Mouse (Mus musculus): ENCODE data around the gene Kdelr1. TPM values are rescaled to one million over a fixed set of nuclear protein-coding genes. Genes with fewer than 3 reads are reported as not detected.
A peak's percentile ranks its signal among the peaks of the same experiment; 100 is the strongest.

The Kdelr1 gene
- polyA plus RNA-seq (2016; fragmentation: Nextera tagmentation; extraction: Ambion mirVana), result 38.6 and 44.6 TPM in 2 replicates

DNA sequence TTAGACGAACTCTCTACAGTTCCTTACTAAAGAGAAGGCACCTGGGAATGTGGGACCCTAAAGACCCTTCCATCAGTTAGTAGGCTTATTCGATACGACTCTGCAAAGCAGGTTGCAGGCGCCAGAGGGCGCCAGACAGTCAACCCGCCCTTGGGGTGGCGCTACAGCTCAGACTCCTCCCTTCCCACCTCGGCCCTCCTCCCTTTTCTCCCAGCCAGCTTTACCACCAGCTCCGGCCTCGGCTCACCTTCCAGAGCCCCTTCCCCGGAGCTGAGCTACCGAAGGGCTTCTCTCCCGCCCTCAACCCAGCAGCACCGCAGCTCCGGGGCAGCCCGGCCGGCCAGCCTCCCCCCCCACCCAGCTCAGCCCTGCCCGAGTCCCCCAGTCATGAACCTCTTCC is at the start of gene Kdelr1:
Gene Kdelr1 (plus strand): TSS at position 149 of the 400 bp plus-strand sequence.
- peaks cover 49% of the 10 kb centered on the region for H3K4me1 ChIP-seq
- peaks cover 31% of the 10 kb centered on the region for H3K36me3 ChIP-seq (replicated peaks)
- peak within 1 kb of the TSS; percentile 83 for H3K27ac ChIP-seq
- peak within 1 kb of the TSS; percentile 94 for H3K9ac ChIP-seq
- H3K27me3 ChIP-seq, result peaks cover 44% of the 10 kb centered on the region
- peak within 1 kb of the TSS; percentile 81 for H3K4me3 ChIP-seq (replicated peaks)
- WGBS, result 1% methylated on average over 18 of the region's 18 CpGs
- no peaks in the 10 kb centered on the region for H3K9me3 ChIP-seq
- peak; percentile 83 for ATAC-seq (ENCODE audit: low FRiP score)
- peak within 1 kb of the TSS; percentile 94 for H3K4me2 ChIP-seq

GRCm38 (mm10) chr7:45824598-45824997 is 48.0 kb upstream of the Kdelr1 start, which contains the start of gene Kcnj14:
TSS of gene Kcnj14 (minus strand) at chr7:45824782.
- H3K36me3 ChIP-seq (replicated peaks), result peaks cover 67% of the 10 kb centered on the region

GRCm38 (mm10) chr7:45826631-45827030 is 45.9 kb upstream of the Kdelr1 start:
- Histone ChIP-seq H3K9ac (no peak overlapping the region), H3K36me3 (replicated peaks) (peaks cover 67% of the 10 kb centered on the region), H3K4me2 (no peak overlapping the region), H3K27ac (no peak overlapping the region), H3K9me3 (no peaks in the 10 kb centered on the region), H3K27me3 (peaks cover 7% of the 10 kb centered on the region), H3K4me3 (replicated peaks) (no peak overlapping the region), H3K4me1 (peaks cover 14% of the 10 kb centered on the region)
- WGBS, result 94% methylated on average over 7 of the region's 7 CpGs
- ATAC-seq (ENCODE audit: low FRiP score), result no peak

More at GRCm38 (mm10) chr7:45824598-45824997, 48.0 kb upstream of the Kdelr1 start, which contains the start of gene Kcnj14:
- no peak for ATAC-seq (ENCODE audit: low FRiP score)
- H3K27me3 ChIP-seq, result peaks cover 5% of the 10 kb centered on the region
- no peak within 1 kb of the TSS for H3K9ac ChIP-seq
- no peak within 1 kb of the TSS for H3K4me3 ChIP-seq (replicated peaks)
- peaks cover 2% of the 10 kb centered on the region for H3K4me1 ChIP-seq
- 74% methylated on average over 7 of the region's 7 CpGs for WGBS
- H3K9me3 ChIP-seq, result no peaks in the 10 kb centered on the region
- H3K27ac ChIP-seq, result no peak within 1 kb of the TSS
- H3K4me2 ChIP-seq, result no peak within 1 kb of the TSS

DNA sequence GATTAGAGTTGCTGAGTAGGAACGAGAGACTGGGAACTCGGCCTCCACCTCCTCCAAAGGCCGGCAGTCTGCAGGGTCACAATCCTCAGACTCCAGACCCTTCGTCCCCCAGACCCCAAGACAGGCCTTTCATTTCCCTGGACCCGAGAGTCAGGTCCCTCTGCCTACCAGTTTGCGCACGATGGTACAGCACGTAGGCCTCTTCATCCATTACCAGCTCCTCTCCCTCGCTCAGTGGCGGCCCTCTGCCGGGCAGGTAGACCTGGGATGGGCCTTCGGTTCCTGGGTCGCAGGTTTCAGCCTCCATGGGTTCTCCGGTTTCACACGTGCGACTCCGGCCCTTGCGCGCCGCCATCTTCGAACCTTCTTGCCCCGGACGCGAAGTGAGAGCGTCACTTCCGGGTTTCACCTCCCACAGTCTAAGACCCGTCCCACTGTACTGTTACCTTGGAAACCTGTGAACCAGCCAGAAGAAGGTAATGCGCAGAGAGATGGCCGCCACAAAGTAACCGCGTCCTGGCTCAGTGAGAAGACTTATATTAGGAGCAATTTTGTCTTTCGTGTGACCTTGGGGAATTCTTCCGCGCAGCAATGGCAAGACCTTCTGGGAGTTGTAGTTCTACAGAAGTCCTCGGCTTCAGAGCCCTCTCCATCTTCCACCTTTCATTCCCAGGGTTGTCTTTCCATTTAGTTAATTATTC is 42.0 kb upstream of the Kdelr1 start, which contains the start of gene Grwd1:
Gene Grwd1 (minus strand): TSS at position 518 of the 701 bp plus-strand sequence.
- peak within 1 kb of the TSS; percentile 73; the same call in 1 of the 2 replicates for H3K27ac ChIP-seq
- peaks cover 47% of the 10 kb centered on the region for H3K27me3 ChIP-seq
- peaks cover 39% of the 10 kb centered on the region for H3K36me3 ChIP-seq (replicated peaks)
- H3K4me1 ChIP-seq, result peaks cover 28% of the 10 kb centered on the region
- peak within 1 kb of the TSS; percentile 52 for H3K9ac ChIP-seq
- peak within 1 kb of the TSS; percentile 60 for H3K4me3 ChIP-seq (replicated peaks)
- peak within 1 kb of the TSS; percentile 91 for H3K4me2 ChIP-seq
- ATAC-seq (ENCODE audit: low FRiP score), result peak; percentile 92
- 1% methylated on average over 35 of the region's 35 CpGs for WGBS
- no peaks in the 10 kb centered on the region for H3K9me3 ChIP-seq

DNA sequence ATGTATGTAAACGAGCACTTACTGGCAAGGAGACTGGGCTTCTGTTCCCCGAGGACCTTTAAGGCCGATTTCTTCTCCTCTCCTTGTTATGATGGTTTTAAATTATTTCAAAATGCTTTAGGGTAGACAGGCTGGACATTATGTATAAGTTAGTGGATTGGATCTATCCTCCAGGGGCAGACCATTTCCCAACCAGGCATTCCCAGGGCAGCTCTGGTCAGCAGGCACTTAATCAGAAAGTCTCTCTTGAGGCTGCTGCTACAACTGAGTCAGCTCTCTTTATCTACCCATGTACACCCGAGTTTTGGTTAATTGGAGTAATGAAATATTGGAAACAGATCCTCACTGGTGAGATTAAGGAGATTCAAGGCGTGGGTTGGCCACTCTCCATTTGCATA is 41.4 kb upstream of the Kdelr1 start:
- Histone ChIP-seq H3K27ac (peak overlapping the region; percentile 73; the same call in 1 of the 2 replicates), H3K9me3 (no peaks in the 10 kb centered on the region), H3K4me1 (peaks cover 28% of the 10 kb centered on the region), H3K4me2 (peak overlapping the region; percentile 91), H3K4me3 (replicated peaks) (peak overlapping the region; percentile 60), H3K9ac (peak overlapping the region; percentile 52), H3K36me3 (replicated peaks) (peaks cover 34% of the 10 kb centered on the region), H3K27me3 (peaks cover 51% of the 10 kb centered on the region)
- ATAC-seq (ENCODE audit: low FRiP score), result peak; percentile 42
- WGBS, result 25% methylated on average over 5 of the region's 5 CpGs

DNA sequence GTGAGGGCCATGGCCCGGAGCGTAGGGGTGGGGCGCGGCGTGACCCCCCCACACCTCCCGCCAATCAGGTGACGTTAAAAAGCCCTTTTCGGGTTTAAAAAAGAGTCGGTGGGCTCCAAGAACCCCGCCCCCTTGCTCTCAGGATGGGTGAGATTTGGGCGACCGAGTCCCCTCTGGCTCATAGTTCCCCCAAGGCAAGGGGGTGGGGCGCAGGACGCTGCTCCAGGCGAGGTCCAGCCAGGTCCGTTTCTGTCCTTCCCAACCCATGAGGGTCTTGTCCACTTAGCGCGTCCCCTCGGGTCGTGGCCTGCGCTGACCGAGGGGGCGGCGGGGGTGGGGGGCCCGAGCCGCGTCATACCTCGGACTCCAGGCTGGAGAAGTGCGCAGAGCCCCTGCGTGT is 40.1 kb upstream of the Kdelr1 start:
- Histone ChIP-seq H3K27me3 (peaks cover 61% of the 10 kb centered on the region), H3K9ac (no peak overlapping the region)

GRCm38 (mm10) chr7:45833148-45833790 is 39.3 kb upstream of the Kdelr1 start:
- 0 out of 2 replicates have a peak overlapping the region, but pooled peaks have one; percentile 17 for H3K9ac ChIP-seq
- peaks cover 28% of the 10 kb centered on the region for H3K4me1 ChIP-seq
- WGBS, result 2% methylated on average over 59 of the region's 86 CpGs
- peaks cover 12% of the 10 kb centered on the region for H3K36me3 ChIP-seq (replicated peaks)
- H3K27me3 ChIP-seq, result peaks cover 67% of the 10 kb centered on the region
- peak overlapping the region; percentile 49 for H3K4me2 ChIP-seq
- H3K9me3 ChIP-seq, result no peaks in the 10 kb centered on the region
- H3K4me3 ChIP-seq (replicated peaks), result peak overlapping the region; percentile 36
- H3K27ac ChIP-seq, result no peak overlapping the region
- no peak for ATAC-seq (ENCODE audit: low FRiP score)

More for the DNA sequence above, 40.1 kb upstream of the Kdelr1 start:
- WGBS, result 6% methylated on average over 29 of the region's 30 CpGs
- peaks cover 28% of the 10 kb centered on the region for H3K4me1 ChIP-seq
- no peaks in the 10 kb centered on the region for H3K9me3 ChIP-seq
- peak overlapping the region; percentile 36 for H3K4me3 ChIP-seq (replicated peaks)
- peaks cover 21% of the 10 kb centered on the region for H3K36me3 ChIP-seq (replicated peaks)
- H3K27ac ChIP-seq, result no peak overlapping the region
- no peak for ATAC-seq (ENCODE audit: low FRiP score)
- peak overlapping the region; percentile 49 for H3K4me2 ChIP-seq

DNA sequence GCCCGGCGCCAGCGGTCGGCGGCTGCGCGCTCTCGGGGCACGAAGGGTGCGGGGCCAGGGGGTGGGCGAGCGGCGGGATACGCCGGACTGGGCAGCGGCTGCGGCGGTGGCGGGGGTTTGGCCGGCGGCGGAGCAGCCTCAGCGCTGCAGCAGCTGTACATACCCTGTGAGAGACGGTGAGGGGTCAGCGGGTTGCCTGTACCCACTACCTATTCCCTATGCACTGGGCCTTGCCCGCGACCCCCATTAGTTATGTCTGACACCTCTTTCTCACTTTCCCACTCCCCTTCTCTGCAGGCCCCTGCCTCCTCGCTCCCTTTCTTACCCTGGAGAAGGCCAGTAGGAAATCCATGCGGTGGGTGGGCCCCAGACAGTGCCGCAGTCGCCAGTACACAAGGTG is 38.6 kb upstream of the Kdelr1 start:
- no peak overlapping the region for H3K27ac ChIP-seq
- H3K9ac ChIP-seq, result 0 out of 2 replicates have a peak overlapping the region, but pooled peaks have one; percentile 17
- H3K4me1 ChIP-seq, result peaks cover 28% of the 10 kb centered on the region
- peaks cover 67% of the 10 kb centered on the region for H3K27me3 ChIP-seq
- no peaks in the 10 kb centered on the region for H3K9me3 ChIP-seq
- H3K4me3 ChIP-seq (replicated peaks), result peak overlapping the region; percentile 36
- WGBS, result 3% methylated on average over 29 of the region's 31 CpGs
- peak overlapping the region; percentile 49 for H3K4me2 ChIP-seq
- no peak for ATAC-seq (ENCODE audit: low FRiP score)
- peaks cover 6% of the 10 kb centered on the region; the same call in 1 of the 2 replicates for H3K36me3 ChIP-seq (replicated peaks)

DNA sequence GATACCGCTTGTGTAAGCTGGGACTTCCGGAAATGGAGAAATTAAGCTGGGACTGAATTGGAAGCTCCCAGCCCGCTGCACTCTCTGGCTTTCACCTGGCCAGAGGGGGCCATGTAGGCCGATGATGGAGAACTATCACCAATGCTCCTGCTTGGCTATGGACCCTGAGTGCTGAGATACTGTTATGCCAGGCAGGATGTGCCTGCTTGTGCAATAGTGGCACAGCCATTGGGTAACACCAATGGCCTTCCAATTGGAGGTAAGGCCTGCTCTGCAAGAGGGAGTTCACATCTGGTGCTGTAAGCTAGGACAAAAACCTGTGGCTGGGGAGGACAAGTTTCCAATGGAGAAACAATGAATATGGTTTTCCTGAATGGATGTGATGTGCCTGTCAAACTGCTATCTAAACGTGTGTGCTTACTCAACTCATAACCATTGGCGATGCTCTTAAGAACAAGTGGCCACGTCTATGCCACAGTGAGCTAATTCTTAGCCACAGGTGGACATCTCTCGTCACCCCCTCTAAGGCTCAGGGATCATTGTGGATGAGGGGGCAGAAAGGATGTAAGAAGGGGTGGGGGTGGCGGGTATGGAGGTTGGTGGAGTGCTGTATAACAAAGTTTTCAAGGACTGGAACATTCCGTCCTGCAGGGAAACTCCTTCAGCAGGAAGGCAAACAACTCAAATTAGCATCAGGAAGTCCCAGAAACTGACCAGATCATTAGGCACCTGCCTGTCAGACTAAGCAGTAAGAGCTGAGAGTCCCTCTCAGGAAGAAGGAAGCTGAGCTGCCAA is 29.4 kb upstream of the Kdelr1 start:
- peaks cover 37% of the 10 kb centered on the region for H3K27me3 ChIP-seq
- H3K36me3 ChIP-seq (replicated peaks), result no peaks in the 10 kb centered on the region
- H3K9me3 ChIP-seq, result no peaks in the 10 kb centered on the region
- no peak for ATAC-seq (ENCODE audit: low FRiP score)
- no peak overlapping the region for H3K27ac ChIP-seq
- H3K9ac ChIP-seq, result no peak overlapping the region
- no peak overlapping the region for H3K4me2 ChIP-seq
- no peak overlapping the region for H3K4me3 ChIP-seq (replicated peaks)
- 86% methylated on average over 10 of the region's 10 CpGs for WGBS
- peaks cover under 1% of the 10 kb centered on the region; the same call in 1 of the 2 replicates for H3K4me1 ChIP-seq

DNA sequence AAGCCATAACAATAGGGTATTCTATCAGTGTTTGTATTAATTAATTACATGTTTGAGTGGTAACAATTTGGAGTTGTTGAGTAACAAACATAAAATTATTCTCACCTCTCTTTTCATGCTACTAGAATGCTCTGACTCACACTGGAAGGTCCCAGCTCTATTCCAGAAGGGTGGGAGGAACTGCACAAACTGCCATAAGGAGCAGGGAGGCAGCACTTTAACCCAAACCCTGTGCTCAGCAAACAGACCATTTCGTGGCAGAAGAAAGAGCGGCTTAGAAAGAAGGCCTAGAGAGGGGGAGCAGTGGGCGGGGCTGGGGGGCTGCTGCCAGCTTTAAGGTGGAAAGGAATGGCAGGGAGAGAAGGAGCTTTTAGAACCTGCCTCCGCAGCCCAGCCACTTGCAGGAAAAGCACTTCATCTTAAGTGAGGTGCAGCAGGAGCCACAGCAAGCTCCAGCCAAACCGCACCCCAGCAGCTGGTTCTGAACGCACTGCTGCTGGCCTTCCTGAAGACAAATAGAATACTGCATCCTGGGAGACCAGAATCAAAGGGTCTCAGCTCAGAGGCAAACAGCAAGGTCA is 24.0 kb upstream of the Kdelr1 start:
- H3K4me3 ChIP-seq (replicated peaks), result no peak overlapping the region
- no peaks in the 10 kb centered on the region for H3K36me3 ChIP-seq (replicated peaks)
- WGBS, result 5% methylated on average over 6 of the region's 6 CpGs
- no peak overlapping the region for H3K9ac ChIP-seq
- ATAC-seq (ENCODE audit: low FRiP score), result no peak
- peaks cover 23% of the 10 kb centered on the region for H3K27me3 ChIP-seq
- H3K27ac ChIP-seq, result no peak overlapping the region
- H3K4me2 ChIP-seq, result no peak overlapping the region
- peaks cover 8% of the 10 kb centered on the region; the same call in 1 of the 2 replicates for H3K4me1 ChIP-seq
- H3K9me3 ChIP-seq, result no peaks in the 10 kb centered on the region

DNA sequence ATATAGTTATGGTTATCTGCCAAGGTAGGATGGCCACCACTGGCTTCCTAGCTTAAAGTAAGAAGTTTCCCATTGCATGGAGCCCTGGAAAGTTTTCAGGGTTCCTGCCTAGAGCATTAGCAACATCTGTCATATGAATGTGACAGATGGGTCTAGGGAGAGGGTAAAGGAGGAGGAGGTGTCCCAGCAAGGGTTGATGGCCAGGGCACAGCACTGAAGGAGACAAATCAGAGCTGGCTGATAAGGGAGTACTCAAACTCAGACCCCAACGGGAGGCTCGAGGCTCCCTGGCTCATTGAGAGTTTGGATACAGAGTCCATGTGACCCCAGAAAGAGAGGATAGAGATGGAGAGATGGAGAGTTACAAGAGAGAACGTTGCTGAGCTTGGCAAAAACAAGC is 21.9 kb upstream of the Kdelr1 start:
- Histone ChIP-seq H3K4me3 (replicated peaks) (no peak overlapping the region), H3K9me3 (no peaks in the 10 kb centered on the region), H3K36me3 (replicated peaks) (no peaks in the 10 kb centered on the region), H3K4me2 (no peak overlapping the region), H3K27ac (no peak overlapping the region), H3K9ac (no peak overlapping the region), H3K4me1 (peaks cover 8% of the 10 kb centered on the region; the same call in 1 of the 2 replicates), H3K27me3 (peaks cover 18% of the 10 kb centered on the region)
- no peak for ATAC-seq (ENCODE audit: low FRiP score)
- 82% methylated on average over 3 of the region's 3 CpGs for WGBS

Measured in forebrain, embryonic 12.5 days (tissue).